Mouse (Mus musculus) lung, postnatal 0 days (tissue): ENCODE data around the gene Ksr1. TPM values are rescaled to one million over a fixed set of nuclear protein-coding genes. Genes with fewer than 3 reads are reported as not detected.

Source experiments
- ATAC-seq: fragments of 200-750 bp; cut with Nextera tagmentation; 2 replicates; pipeline ENCODE4 v1.8.0; 2017; ENCODE audit warnings: moderate library complexity
- DNase-seq: peaks from one replicate; pipeline ENCODE4 v3.0.0-alpha.2; 2016; ENCODE audit warnings: low spot score
- H3K27ac ChIP-seq: fragments of 300-500 bp; sonication (generic); 2 replicates; pipeline ENCODE4 v1.5.1; 2014; ENCODE audit warnings: antibody characterized with exemption, mild to moderate bottlenecking, low read length, mixed read lengths
- H3K27me3 ChIP-seq: fragments of 300-500 bp; sonication (generic); replicated peaks from 2 replicates; pipeline ENCODE4 v1.6.1; 2014; ENCODE audit warnings: low read length, mixed read lengths; ENCODE audit not compliant: insufficient read depth
- H3K36me3 ChIP-seq: fragments of 300-500 bp; sonication (generic); 2 replicates; pipeline ENCODE4 v1.6.1; 2014; ENCODE audit warnings: low read length, mixed read lengths; ENCODE audit not compliant: insufficient read depth
- H3K4me1 ChIP-seq: fragments of 300-500 bp; sonication (generic); 2 replicates; pipeline ENCODE4 v1.6.1; 2014; ENCODE audit warnings: antibody characterized with exemption, low read depth, low read length, mixed read lengths; ENCODE audit not compliant: insufficient read depth
- H3K4me2 ChIP-seq: fragments of 300-500 bp; sonication (generic); replicated peaks from 2 replicates; pipeline ENCODE4 v1.6.1; 2014; ENCODE audit warnings: low read depth, mild to moderate bottlenecking, low read length, moderate library complexity, mixed read lengths
- H3K4me3 ChIP-seq: fragments of 300-500 bp; sonication (generic); 2 replicates; pipeline ENCODE4 v1.5.1; 2014; ENCODE audit warnings: low read depth, low read length
- H3K9ac ChIP-seq: fragments of 300-500 bp; sonication (generic); replicated peaks from 2 replicates; pipeline ENCODE4 v1.6.1; 2014; ENCODE audit warnings: low read depth, mild to moderate bottlenecking
- H3K9me3 ChIP-seq: fragments of 300-500 bp; sonication (generic); 2 replicates; pipeline ENCODE4 v1.6.1; 2016; ENCODE audit warnings: low read length, mixed read lengths
- CTCF ChIP-seq: IDR thresholded peaks from 2 replicates; pipeline ENCODE4 v1.5.1; 2016; ENCODE audit warnings: antibody characterized with exemption, mild to moderate bottlenecking
- EP300 ChIP-seq: IDR thresholded peaks from 2 replicates; pipeline ENCODE4 v1.6.1; 2016; ENCODE audit warnings: antibody characterized with exemption, mild to moderate bottlenecking, control low read depth
- WGBS: fragments of 180-500 bp; shearing (Covaris S2); extraction: QIAGEN DNeasy Blood & Tissue Kit; methylation state at CpG from one replicate; pipeline ENCODE4 v1.1.7; 2014; 5-methylcytosine and 5-hydroxymethylcytosine counted together
- polyA plus RNA-seq: library from polyadenylated mRNA; unstranded; fragments of >200 nt; fragmentation: Nextera tagmentation; extraction: Ambion mirVana; gene quantifications from 2 replicates; pipeline ENCODE4 v1.2.1, GENCODE M21; 2015

Gene Ksr1
- polyA plus RNA-seq, 1 experiment from 2014 or later = 2.3 TPM

- Histone ChIP-seq H3K9ac (no peak overlapping the region), H3K36me3 (no peaks in the 10 kb centered on the region), H3K4me3 (no peak overlapping the region), H3K9me3 (no peaks in the 10 kb centered on the region), H3K4me2 (no peak overlapping the region), H3K27ac (peak overlapping the region; percentile 23; the same call in 1 of the 2 replicates), H3K4me1 (peaks cover 20% of the 10 kb centered on the region), H3K27me3 (no peaks in the 10 kb centered on the region)
- TF ChIP-seq CTCF (0 out of 2 replicates have a peak, but pooled peaks have one; percentile 16), EP300 (0 out of 2 replicates have a peak, but pooled peaks have one; percentile 24)
- WGBS = 32% methylated on average over 11 of the region's 11 CpGs
- ATAC-seq (peak; percentile 11), DNase-seq (peak; percentile 65)
Observed at GRCm38 (mm10) chr11:79065463-79066190, 80.6 kb downstream of the Ksr1 start.

- 79% methylated on average over 8 of the region's 8 CpGs for WGBS
- Histone ChIP-seq H3K27ac (no peak overlapping the region), H3K27me3 (no peaks in the 10 kb centered on the region), H3K4me2 (no peak overlapping the region), H3K4me1 (peaks cover 20% of the 10 kb centered on the region), H3K9me3 (no peaks in the 10 kb centered on the region), H3K36me3 (no peaks in the 10 kb centered on the region), H3K9ac (no peak overlapping the region), H3K4me3 (no peak overlapping the region)
- DNase-seq = no peak
- ATAC-seq = no peak
- no peak for TF ChIP-seq EP300
- no peak for TF ChIP-seq CTCF
Observed at GRCm38 (mm10) chr11:79064311-79064710, 81.9 kb downstream of the Ksr1 start.

- peaks cover 15% of the 10 kb centered on the region for H3K4me1 ChIP-seq
- H3K4me2 ChIP-seq = no peak overlapping the region
- WGBS = 60% methylated on average over 7 of the region's 7 CpGs
- H3K9ac ChIP-seq = no peak overlapping the region
- no peaks in the 10 kb centered on the region for H3K27me3 ChIP-seq
- no peaks in the 10 kb centered on the region for H3K36me3 ChIP-seq
- TF ChIP-seq CTCF = no peak
- no peak for TF ChIP-seq EP300
- DNase-seq (no peak), ATAC-seq (no peak)
- no peak overlapping the region for H3K4me3 ChIP-seq
- no peaks in the 10 kb centered on the region for H3K9me3 ChIP-seq
- H3K27ac ChIP-seq = no peak overlapping the region
Observed at GRCm38 (mm10) chr11:79063616-79064015, 82.6 kb downstream of the Ksr1 start.

- ATAC-seq (no peak), DNase-seq (no peak)
- TF ChIP-seq EP300 (no peak), CTCF (no peak)
- Histone ChIP-seq H3K27ac (no peak overlapping the region), H3K9ac (no peak overlapping the region), H3K9me3 (no peaks in the 10 kb centered on the region), H3K4me2 (no peak overlapping the region), H3K4me3 (no peak overlapping the region), H3K4me1 (peaks cover 15% of the 10 kb centered on the region), H3K27me3 (no peaks in the 10 kb centered on the region), H3K36me3 (no peaks in the 10 kb centered on the region)
- WGBS = 88% methylated on average over 5 of the region's 5 CpGs
Observed at GRCm38 (mm10) chr11:79062897-79063296, 83.3 kb downstream of the Ksr1 start.

- no peak for ATAC-seq
- H3K27me3 ChIP-seq = no peaks in the 10 kb centered on the region
- no peak overlapping the region for H3K27ac ChIP-seq
- DNase-seq = no peak
- H3K4me1 ChIP-seq = peaks cover 15% of the 10 kb centered on the region
- H3K36me3 ChIP-seq = no peaks in the 10 kb centered on the region
- no peak overlapping the region for H3K4me3 ChIP-seq
- no peaks in the 10 kb centered on the region for H3K9me3 ChIP-seq
- no peak overlapping the region for H3K4me2 ChIP-seq
- no peak for TF ChIP-seq EP300
- TF ChIP-seq CTCF = no peak
- WGBS = 75% methylated on average over 7 of the region's 7 CpGs
- no peak overlapping the region for H3K9ac ChIP-seq
Observed at GRCm38 (mm10) chr11:79061839-79062238, 84.4 kb downstream of the Ksr1 start.

- H3K4me2 ChIP-seq = no peak overlapping the region
- TF ChIP-seq EP300 (no peak), CTCF (no peak)
- 58% methylated on average over 5 of the region's 5 CpGs for WGBS
- no peak for ATAC-seq
- H3K9ac ChIP-seq = no peak overlapping the region
- no peaks in the 10 kb centered on the region for H3K9me3 ChIP-seq
- no peak for DNase-seq
- H3K4me1 ChIP-seq = peaks cover 2% of the 10 kb centered on the region
- no peaks in the 10 kb centered on the region for H3K27me3 ChIP-seq
- H3K4me3 ChIP-seq = no peak overlapping the region
- no peaks in the 10 kb centered on the region for H3K36me3 ChIP-seq
- H3K27ac ChIP-seq = no peak overlapping the region
Observed at GRCm38 (mm10) chr11:79059850-79060249, 86.4 kb downstream of the Ksr1 start.
